Comparison of ENCODE assay signal across 8 mouse cellular contexts in the genomic region with DNA sequence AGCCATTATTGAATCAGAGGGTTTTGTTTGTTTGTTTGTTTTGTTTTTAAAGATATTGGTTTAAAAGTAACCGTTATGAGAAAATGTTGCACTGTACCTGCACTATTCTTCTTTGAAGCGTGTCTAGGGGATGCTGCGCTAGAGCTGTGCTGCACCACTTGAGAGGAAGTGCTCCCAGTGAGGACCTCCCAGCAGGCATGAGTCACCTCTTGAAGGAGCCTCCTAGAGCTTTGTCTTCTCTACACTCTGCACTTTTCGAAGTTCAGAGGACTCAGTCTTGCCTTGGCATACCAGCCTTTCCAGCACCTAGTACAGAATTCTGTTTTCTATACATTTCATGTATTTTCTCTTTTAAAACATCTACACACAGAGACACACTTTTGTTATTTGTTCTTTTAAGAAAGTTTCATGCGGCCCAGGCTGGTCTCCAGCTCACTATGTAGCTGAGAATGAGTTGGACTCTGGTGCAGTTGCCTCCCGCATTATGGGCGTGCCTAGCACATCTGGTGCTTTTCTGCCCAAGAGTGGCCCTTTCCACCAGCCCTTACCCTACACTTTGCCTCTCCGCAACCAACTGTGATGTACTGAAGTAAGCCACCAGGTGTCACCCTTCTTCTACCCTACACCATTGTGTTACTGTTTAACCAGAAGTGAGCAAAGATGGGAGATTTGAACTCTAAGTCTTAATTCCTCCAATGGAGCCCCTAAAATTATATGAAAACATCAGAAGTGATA. TPM values are rescaled to one million over a fixed set of nuclear protein-coding genes. Genes with fewer than 3 reads are reported as not detected.
DNase-seq lines count a peak whose midpoint lies in the region; ATAC-seq lines count a peak whose summit lies in the region.

No protein-coding gene starts in this region.

- H3K9ac ChIP-seq in hindbrain, embryonic 14.5 days = no peak overlapping the region

- H3K4me2 ChIP-seq in hindbrain, embryonic 14.5 days (replicated peaks) = no peak overlapping the region

- WGBS in hindbrain, embryonic 14.5 days = 33% methylated on average over 8 of the region's 8 CpGs

- no peaks in the 10 kb centered on the region for H3K27me3 ChIP-seq in hindbrain, embryonic 14.5 days (ENCODE audit: control insufficient read depth, insufficient read depth, low read length)

- no peak overlapping the region for H3K27ac ChIP-seq in hindbrain, embryonic 14.5 days

- ATAC-seq in frontal cortex, adult (ENCODE audit: low TSS enrichment) = peak; percentile 66
- peak; percentile 42; the same call in 1 of the 2 replicates for ATAC-seq in hindbrain, embryonic 14.5 days (ENCODE audit: low FRiP score)

- no peaks in the 10 kb centered on the region for H3K36me3 ChIP-seq in hindbrain, embryonic 14.5 days (replicated peaks; ENCODE audit: control insufficient read depth, insufficient read depth)

- no peaks in the 10 kb centered on the region for H3K9me3 ChIP-seq in hindbrain, embryonic 14.5 days (ENCODE audit: control insufficient read depth, low read length)

- no peak overlapping the region for H3K4me3 ChIP-seq in hindbrain, embryonic 14.5 days (replicated peaks; ENCODE audit: low read length)

- DNase-seq in NIH3T3 (ENCODE audit: low read depth) = peak; percentile 85
- peak; percentile 64 for DNase-seq in cerebellum, adult 8-10 months
- DNase-seq in hindbrain, embryonic 14.5 days (ENCODE audit: low spot score) = peak; percentile 76
- peak; percentile 44 to 56 for DNase-seq in layer of hippocampus, postnatal 25 days (ENCODE audit: extremely low spot score in 1 of 2, low spot score in 1 of 2)
- DNase-seq in lung, postnatal 14 days = peak; percentile 76
- DNase-seq in right cerebral cortex, postnatal 10 days (ENCODE audit: low spot score in 2 of 2) = peak; percentile 78 to 80
- peak; percentile 76 for DNase-seq in yolk sac, embryonic 10.5 days (ENCODE audit: low spot score)

- no peaks in the 10 kb centered on the region; the same call in 1 of the 2 replicates for H3K4me1 ChIP-seq in hindbrain, embryonic 14.5 days (replicated peaks; ENCODE audit: control insufficient read depth, insufficient read depth, low read length)

RNA-seq across cellular contexts. Expression of gene Hist1h4c, which starts 2.7 kb away (rescaled TPM):
- 3.0 and 3.5 TPM in 2 replicates for polyA plus RNA-seq in hindbrain, embryonic 14.5 days (2014; fragmentation: Nextera tagmentation; extraction: Ambion mirVana)
- total RNA-seq in layer of hippocampus, postnatal 25 days (2021) = 100 to 1,000 TPM in 1 of 2 experiments, 10 to 100 TPM in 1; 92.2 to 102 TPM

RNA-seq across cellular contexts. Expression of gene Hist1h1t, which starts 5.3 kb away (rescaled TPM):
- not detected in 2 replicates for polyA plus RNA-seq in hindbrain, embryonic 14.5 days (2014; fragmentation: Nextera tagmentation; extraction: Ambion mirVana)
- total RNA-seq in layer of hippocampus, postnatal 25 days (2021) = not detected

RNA-seq across cellular contexts. Expression of gene Hfe, which starts 9.7 kb away (rescaled TPM):
- 4.8 and 7.0 TPM in 2 replicates for polyA plus RNA-seq in hindbrain, embryonic 14.5 days (2014; fragmentation: Nextera tagmentation; extraction: Ambion mirVana)
- total RNA-seq in layer of hippocampus, postnatal 25 days (2021) = 1 to 10 TPM; 3.5 to 3.6 TPM

RNA-seq across cellular contexts. Expression of gene Hist1h2bc, which starts 17.0 kb away (rescaled TPM):
- polyA plus RNA-seq in hindbrain, embryonic 14.5 days (2014; fragmentation: Nextera tagmentation; extraction: Ambion mirVana) = 14.5 and 15.1 TPM in 2 replicates
- 10 to 100 TPM; 50.7 to 51.1 TPM for total RNA-seq in layer of hippocampus, postnatal 25 days (2021)

RNA-seq across cellular contexts. Expression of gene Hist1h2ac, which starts 17.2 kb away (rescaled TPM):
- polyA plus RNA-seq in hindbrain, embryonic 14.5 days (2014; fragmentation: Nextera tagmentation; extraction: Ambion mirVana) = 0.26 and 0.27 TPM in 2 replicates
- total RNA-seq in layer of hippocampus, postnatal 25 days (2021) = 1 to 10 TPM; 3.1 to 3.3 TPM
